Mouse (Mus musculus) forebrain, postnatal 0 days (tissue): Measurements from ENCODE around the gene Tysnd1. TPM values are rescaled to one million over a fixed set of nuclear protein-coding genes. Genes with fewer than 3 reads are reported as not detected.
A peak's percentile ranks its signal among the peaks of the same experiment; 100 is the strongest.

Experiments
- ATAC-seq: fragments of 200-750 bp; cut with Nextera tagmentation; 2 replicates; pipeline ENCODE4 v1.8.0; 2017; ENCODE audit warnings: mild to moderate bottlenecking, moderate library complexity
- DNase-seq: peaks from one replicate; pipeline ENCODE4 v3.0.0-alpha.2; 2015
- H3K27ac ChIP-seq: fragments of 300-500 bp; sonication (generic); 2 replicates; pipeline ENCODE4 v1.5.1; 2014; ENCODE audit warnings: low read depth, mild to moderate bottlenecking, antibody characterized with exemption, low read length, moderate library complexity, mixed read lengths
- H3K27me3 ChIP-seq: fragments of 300-500 bp; sonication (generic); 2 replicates; pipeline ENCODE4 v1.6.1; 2014; ENCODE audit warnings: mild to moderate bottlenecking, low read length, mixed read lengths; ENCODE audit not compliant: insufficient read depth
- H3K36me3 ChIP-seq: fragments of 300-500 bp; sonication (generic); 2 replicates; pipeline ENCODE4 v1.6.1; 2014; ENCODE audit warnings: mild to moderate bottlenecking, moderate library complexity; ENCODE audit not compliant: insufficient read depth
- H3K4me1 ChIP-seq: fragments of 300-500 bp; sonication (generic); 2 replicates; pipeline ENCODE4 v1.6.1; 2014; ENCODE audit warnings: antibody characterized with exemption; ENCODE audit not compliant: insufficient read depth
- H3K4me2 ChIP-seq: fragments of 300-500 bp; sonication (generic); 2 replicates; pipeline ENCODE4 v1.6.1; 2014; ENCODE audit warnings: low read depth, mild to moderate bottlenecking, moderate library complexity
- H3K4me3 ChIP-seq: fragments of 300-500 bp; sonication (generic); 2 replicates; pipeline ENCODE4 v1.5.1; 2014; ENCODE audit warnings: low read depth, low read length, mixed read lengths
- H3K9ac ChIP-seq: fragments of 300-500 bp; sonication (generic); 2 replicates; pipeline ENCODE4 v1.6.1; 2014; ENCODE audit warnings: mild to moderate bottlenecking
- H3K9me3 ChIP-seq: fragments of 300-500 bp; sonication (generic); 2 replicates; pipeline ENCODE4 v1.6.1; 2016; ENCODE audit warnings: low read length
- CTCF ChIP-seq: sonication (generic); IDR thresholded peaks from 2 replicates; pipeline ENCODE4 v1.5.1; 2016; ENCODE audit warnings: antibody characterized with exemption, control low read depth, low read depth
- WGBS: fragments of 180-500 bp; shearing (Covaris S2); extraction: QIAGEN DNeasy Blood & Tissue Kit; methylation state at CpG from one replicate; pipeline ENCODE4 v1.1.7; 2014; 5-methylcytosine and 5-hydroxymethylcytosine counted together
- polyA plus RNA-seq: library from polyadenylated mRNA; unstranded; fragments of >200 nt; fragmentation: Nextera tagmentation; extraction: Ambion mirVana; gene quantifications from 2 replicates; pipeline ENCODE4 v1.2.1, GENCODE M21; 2015
- total RNA-seq: library from RNA; depleted of rRNA; stranded (reverse); fragments of >200 nt; gene quantifications from 2 replicates; pipeline ENCODE4 v1.2.3, GENCODE M21; 2014

Gene Tysnd1
- total and polyA plus RNA-seq, 2 experiments from 2014 or later, result 34.4 to 56.8 TPM

DNA sequence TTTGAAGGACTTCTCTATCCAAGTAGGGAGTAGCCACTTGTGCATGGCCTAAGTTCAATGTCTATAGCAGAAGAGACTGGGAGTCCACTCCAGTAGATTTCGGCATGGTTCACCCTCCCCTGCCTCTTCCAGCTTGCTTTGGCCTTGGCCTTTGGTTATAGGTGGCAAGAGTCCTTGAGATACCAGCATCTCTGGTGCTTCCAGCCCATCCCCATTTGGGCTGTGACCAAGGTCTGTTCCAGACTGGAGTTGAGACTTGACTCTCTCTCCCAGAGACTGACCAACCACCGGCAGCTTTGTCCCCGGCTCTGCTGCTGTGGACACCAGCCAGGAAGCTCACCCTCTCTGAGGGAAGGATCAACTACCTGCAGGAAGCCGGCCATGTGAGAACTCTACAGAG, 42.8 kb downstream of the Tysnd1 start:
- 94% methylated on average over 4 of the region's 4 CpGs for WGBS
- DNase-seq (no peak), ATAC-seq (no peak)
- TF ChIP-seq CTCF, result no peak
- no peak overlapping the region for H3K9ac ChIP-seq
- no peaks in the 10 kb centered on the region for H3K4me1 ChIP-seq
- no peak overlapping the region for H3K4me2 ChIP-seq
- no peak overlapping the region for H3K27ac ChIP-seq
- no peak overlapping the region for H3K4me3 ChIP-seq
- no peaks in the 10 kb centered on the region for H3K9me3 ChIP-seq
- H3K27me3 ChIP-seq, result no peaks in the 10 kb centered on the region
- peaks cover 53% of the 10 kb centered on the region for H3K36me3 ChIP-seq

DNA sequence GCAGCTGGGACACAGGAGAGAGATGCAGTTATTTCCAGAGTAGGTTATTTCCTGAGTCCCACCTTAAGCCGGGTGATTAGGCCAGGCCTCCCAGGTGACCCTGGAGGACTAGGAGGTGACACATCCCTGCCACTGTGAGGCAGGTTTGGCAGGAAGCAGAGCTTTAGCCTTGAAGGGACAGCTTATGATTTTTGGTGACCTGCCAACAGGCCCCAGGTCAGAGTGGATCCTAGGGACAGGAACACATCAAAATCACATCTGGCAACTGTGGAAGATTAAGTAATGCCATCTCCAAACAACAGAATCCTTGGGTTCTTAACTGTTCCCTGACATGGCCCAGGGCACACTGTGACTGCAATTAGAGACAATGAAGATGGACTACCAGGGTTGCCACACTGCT, 46.0 kb downstream of the Tysnd1 start:
- no peaks in the 10 kb centered on the region for H3K4me1 ChIP-seq
- H3K27me3 ChIP-seq, result no peaks in the 10 kb centered on the region
- no peak overlapping the region for H3K4me3 ChIP-seq
- peaks cover 82% of the 10 kb centered on the region for H3K36me3 ChIP-seq
- 91% methylated on average over 1 of the region's 1 CpGs for WGBS
- H3K4me2 ChIP-seq, result no peak overlapping the region
- TF ChIP-seq CTCF, result no peak
- no peak overlapping the region for H3K27ac ChIP-seq
- no peak for DNase-seq
- no peak overlapping the region for H3K9ac ChIP-seq
- H3K9me3 ChIP-seq, result no peaks in the 10 kb centered on the region
- no peak for ATAC-seq

DNA sequence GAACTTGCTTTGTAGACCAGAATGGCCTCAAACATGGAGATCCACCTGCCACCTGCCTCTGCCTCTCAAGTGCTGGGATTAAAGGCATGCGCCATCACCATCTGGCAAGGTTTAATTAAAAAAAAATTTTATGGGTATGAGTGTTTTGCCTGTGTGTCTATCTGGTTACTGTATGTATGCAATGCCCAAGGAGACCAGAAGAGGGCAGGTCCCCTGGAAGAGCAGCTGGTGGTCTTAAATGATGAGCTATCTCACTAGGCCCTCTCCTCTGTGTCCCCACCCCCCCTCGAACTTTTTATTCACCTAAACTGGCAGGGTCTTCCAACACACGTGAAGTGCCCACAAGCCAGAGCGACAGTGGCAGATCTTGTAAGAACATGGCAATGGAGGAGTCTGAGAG, 46.6 kb downstream of the Tysnd1 start:
- no peak overlapping the region for H3K4me2 ChIP-seq
- no peaks in the 10 kb centered on the region for H3K27me3 ChIP-seq
- H3K36me3 ChIP-seq, result peaks cover 87% of the 10 kb centered on the region
- no peak overlapping the region for H3K4me3 ChIP-seq
- H3K4me1 ChIP-seq, result no peaks in the 10 kb centered on the region
- DNase-seq (no peak), ATAC-seq (no peak)
- H3K27ac ChIP-seq, result no peak overlapping the region
- TF ChIP-seq CTCF, result peak; percentile 54
- H3K9ac ChIP-seq, result no peak overlapping the region
- WGBS, result 85% methylated on average over 4 of the region's 4 CpGs
- H3K9me3 ChIP-seq, result no peaks in the 10 kb centered on the region

DNA sequence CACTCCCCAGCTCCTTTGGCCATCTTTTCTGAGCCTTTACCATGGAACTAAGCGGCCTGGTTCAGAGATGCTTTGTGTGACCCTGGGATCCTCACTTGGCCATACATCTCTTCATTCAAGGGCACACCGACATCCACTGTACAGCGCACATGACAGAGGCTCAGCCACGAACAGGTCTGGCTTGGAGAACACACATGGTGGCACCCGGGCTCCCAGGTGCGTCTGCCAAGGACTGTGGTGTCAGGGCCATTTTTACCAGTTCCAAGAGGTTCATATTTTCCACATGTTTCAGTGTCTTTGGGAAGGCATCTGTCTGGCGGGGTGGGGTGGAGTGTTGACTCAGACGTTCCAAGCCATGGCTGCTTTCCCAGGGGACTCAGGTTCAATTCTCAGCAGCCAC, 47.0 kb downstream of the Tysnd1 start:
- Histone ChIP-seq H3K9ac (no peak overlapping the region), H3K27ac (no peak overlapping the region), H3K4me2 (no peak overlapping the region), H3K36me3 (peaks cover 89% of the 10 kb centered on the region), H3K4me3 (no peak overlapping the region), H3K4me1 (no peaks in the 10 kb centered on the region), H3K27me3 (no peaks in the 10 kb centered on the region), H3K9me3 (no peaks in the 10 kb centered on the region)
- WGBS, result 97% methylated on average over 8 of the region's 8 CpGs
- DNase-seq (no peak), ATAC-seq (no peak)
- no peak for TF ChIP-seq CTCF

DNA sequence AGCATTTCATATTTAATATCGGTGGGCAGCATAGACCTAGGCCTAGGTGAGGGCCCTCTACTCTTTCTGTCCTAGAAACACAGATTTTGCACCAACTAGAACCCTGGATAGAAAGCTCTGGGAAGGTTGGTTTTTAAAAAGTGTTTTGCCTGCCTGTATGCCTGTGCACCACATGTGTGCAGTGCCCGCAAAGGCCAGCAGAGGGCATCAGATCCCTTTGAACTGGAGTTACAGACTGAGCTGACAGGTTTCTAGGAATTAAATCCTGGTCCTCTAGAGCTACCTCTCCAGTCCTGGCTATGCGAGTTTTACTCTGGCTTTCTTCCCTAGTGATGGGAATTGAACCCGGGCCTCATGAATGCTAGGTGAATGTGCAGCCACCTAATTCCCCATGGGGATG, 49.8 kb downstream of the Tysnd1 start:
- Histone ChIP-seq H3K9me3 (no peaks in the 10 kb centered on the region), H3K36me3 (peaks cover 93% of the 10 kb centered on the region), H3K4me1 (no peaks in the 10 kb centered on the region), H3K27me3 (no peaks in the 10 kb centered on the region), H3K4me3 (no peak overlapping the region), H3K4me2 (no peak overlapping the region), H3K9ac (no peak overlapping the region), H3K27ac (no peak overlapping the region)
- DNase-seq (peak; percentile 47), ATAC-seq (no peak)
- WGBS, result 96% methylated on average over 4 of the region's 4 CpGs
- TF ChIP-seq CTCF, result peak; percentile 61

DNA sequence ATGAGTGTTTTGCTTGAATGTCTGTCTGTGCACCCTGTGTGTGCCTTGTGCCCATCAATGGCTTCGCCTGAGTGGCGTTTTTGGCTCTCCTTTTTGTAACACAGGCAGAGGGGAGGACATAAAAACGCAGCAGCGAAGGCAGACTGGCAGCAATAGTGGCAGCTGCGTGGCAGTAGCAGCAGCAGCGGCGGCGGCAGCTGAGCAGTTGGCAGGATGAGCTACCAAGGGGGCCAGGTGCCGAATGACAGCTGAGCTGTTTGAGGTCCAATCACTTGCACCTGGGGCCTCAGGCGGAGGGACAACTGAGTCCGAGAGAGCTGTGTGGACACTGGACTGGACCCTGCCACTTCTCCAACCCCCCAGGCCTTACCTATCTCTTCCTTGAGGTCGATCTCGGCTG, 52.0 kb downstream of the Tysnd1 start:
- no peak for TF ChIP-seq CTCF
- H3K27ac ChIP-seq, result no peak overlapping the region
- H3K36me3 ChIP-seq, result peaks cover 95% of the 10 kb centered on the region
- H3K27me3 ChIP-seq, result no peaks in the 10 kb centered on the region
- no peak overlapping the region for H3K4me2 ChIP-seq
- no peaks in the 10 kb centered on the region for H3K9me3 ChIP-seq
- no peaks in the 10 kb centered on the region for H3K4me1 ChIP-seq
- WGBS, result 83% methylated on average over 13 of the region's 13 CpGs
- H3K9ac ChIP-seq, result no peak overlapping the region
- ATAC-seq (no peak), DNase-seq (no peak)
- no peak overlapping the region for H3K4me3 ChIP-seq

DNA sequence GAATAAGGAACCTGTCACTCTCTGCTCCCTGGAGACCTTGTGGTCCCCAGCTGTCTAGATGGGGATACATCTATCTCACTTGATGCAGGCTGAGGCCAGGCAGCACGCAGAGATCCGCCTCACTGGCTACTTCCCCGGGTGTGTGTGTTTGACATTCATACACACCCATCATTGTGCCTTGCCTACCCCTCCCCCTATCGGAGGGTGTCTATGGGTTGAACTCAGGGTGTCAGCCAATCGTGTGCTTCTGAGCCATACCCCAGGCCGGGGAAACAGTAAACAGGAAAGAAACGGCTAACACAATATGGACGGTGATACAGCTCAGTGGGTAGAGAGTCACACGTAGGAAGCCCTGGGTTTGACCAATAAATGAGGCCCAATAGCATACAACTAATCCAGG, 54.7 kb downstream of the Tysnd1 start:
- Histone ChIP-seq H3K27me3 (no peaks in the 10 kb centered on the region), H3K4me1 (no peaks in the 10 kb centered on the region), H3K9ac (no peak overlapping the region), H3K9me3 (no peaks in the 10 kb centered on the region), H3K4me3 (no peak overlapping the region), H3K4me2 (no peak overlapping the region), H3K27ac (no peak overlapping the region), H3K36me3 (peaks cover 94% of the 10 kb centered on the region)
- TF ChIP-seq CTCF, result no peak
- DNase-seq (no peak), ATAC-seq (no peak)
- WGBS, result 87% methylated on average over 9 of the region's 9 CpGs
